Mouse (Mus musculus) ES-E14 (cell line): Measurements from ENCODE around the gene Mettl26. TPM values are rescaled to one million over a fixed set of nuclear protein-coding genes. Genes with fewer than 3 reads are reported as not detected.

Source experiments
- DNase-seq: peaks from one replicate; pipeline ENCODE4 v3.0.0-alpha.2; 2013; ENCODE audit warnings: low read depth, low spot score
- H3K27ac ChIP-seq: 2 replicates; pipeline ENCODE4 v1.5.1; 2012; ENCODE audit warnings: low read depth, mild to moderate bottlenecking, low read length, moderate library complexity, mixed read lengths; ENCODE audit not compliant: poor library complexity, insufficient read depth, severe bottlenecking
- H3K36me3 ChIP-seq: 2 replicates; pipeline ENCODE4 v1.6.1; 2012; ENCODE audit warnings: mild to moderate bottlenecking, low read length, moderate library complexity, mixed read lengths; ENCODE audit not compliant: control insufficient read depth, poor library complexity, insufficient read depth, severe bottlenecking
- H3K4me1 ChIP-seq, 2 experiments: fragments of 150-350 bp in 1 of 2; sonication (generic) in 1 of 2; 2 replicates each; pipeline ENCODE4 v1.6.1; 2012; ENCODE audit warnings: low read length in 2 of 2, mild to moderate bottlenecking in 1 of 2, mixed read lengths in 1 of 2; ENCODE audit not compliant: control insufficient read depth in 2 of 2, insufficient read depth in 2 of 2, poor library complexity in 1 of 2
- H3K4me3 ChIP-seq, 2 experiments: fragments of 150-350 bp in 1 of 2; sonication (generic) in 1 of 2; 2 replicates each; pipeline ENCODE4 v1.5.1; 2012; ENCODE audit warnings: low read length in 2 of 2, low read depth in 1 of 2, mild to moderate bottlenecking in 1 of 2, mixed read lengths in 1 of 2; ENCODE audit not compliant: insufficient read depth in 1 of 2, poor library complexity in 1 of 2, severe bottlenecking in 1 of 2
- H3K9ac ChIP-seq: 2 replicates; pipeline ENCODE4 v1.6.1; 2012; ENCODE audit warnings: low read depth, mild to moderate bottlenecking, low read length, mixed read lengths; ENCODE audit not compliant: poor library complexity, insufficient read depth, severe bottlenecking
- H3K9me3 ChIP-seq: fragments of 150-350 bp; sonication (generic); 2 replicates; pipeline ENCODE4 v1.6.1; 2012; ENCODE audit warnings: low read depth, mild to moderate bottlenecking, low read length; ENCODE audit not compliant: control insufficient read depth, insufficient read depth
- CHD2 ChIP-seq: IDR thresholded peaks from 2 replicates; pipeline ENCODE4 v1.6.1; 2014; ENCODE audit warnings: mild to moderate bottlenecking, low read depth, low read length, inconsistent platforms
- HCFC1 ChIP-seq: IDR thresholded peaks from 2 replicates; pipeline ENCODE4 v1.6.1; 2012; ENCODE audit warnings: low read length, inconsistent platforms, borderline replicate concordance; ENCODE audit not compliant: insufficient read depth
- MAFK ChIP-seq: IDR thresholded peaks from 2 replicates; pipeline ENCODE4 v1.6.1; 2014; ENCODE audit warnings: mild to moderate bottlenecking, low read depth, low read length, inconsistent platforms; ENCODE audit not compliant: insufficient read depth
- ZC3H11A ChIP-seq: IDR thresholded peaks from 2 replicates; pipeline ENCODE4 v1.6.1; 2012; ENCODE audit warnings: low read depth, mild to moderate bottlenecking, inconsistent platforms, low read length, borderline replicate concordance
- ZNF384 ChIP-seq: IDR thresholded peaks from 2 replicates; pipeline ENCODE4 v1.6.1; 2012; ENCODE audit warnings: low read depth, low read length, inconsistent platforms
- in situ Hi-C, 2 experiments: fragments of 600-800 bp; cut with MboI; formaldehyde crosslinking; loops; one replicate each; pipeline ENCODE4 v1.15.1; 2025; ENCODE audit warnings: low sequenced_read_pairs in 2 of 2, inconsistent platforms in 1 of 2; ENCODE audit not compliant: unreplicated experiment in 2 of 2
- total RNA-seq: library from RNA; depleted of rRNA; stranded (reverse); fragments of 300-350 nt; gene quantifications from 2 replicates; pipeline ENCODE4 v1.2.3, GENCODE M21; 2012

Mettl26 gene
- total RNA-seq, 1 experiment, result 26.6 TPM

DNA sequence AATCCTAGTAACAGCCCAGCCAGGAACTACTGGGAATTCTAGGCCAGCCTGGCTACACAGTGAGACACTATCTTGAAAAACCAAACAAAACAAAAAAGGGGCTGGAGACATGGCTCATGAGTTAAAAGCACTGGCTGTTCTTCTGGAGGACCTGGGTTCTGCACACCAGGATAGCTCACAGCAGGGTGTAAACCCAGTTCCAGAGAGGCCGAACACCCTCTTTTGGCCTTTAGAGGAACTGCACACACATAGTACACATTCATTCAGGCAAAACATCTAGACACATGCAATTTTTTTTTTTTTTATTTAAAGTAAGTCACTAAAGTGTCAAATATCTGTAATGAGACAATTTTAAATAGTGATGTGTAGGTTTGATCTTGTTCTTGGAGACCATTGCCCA lies 25.3 kb downstream of the Mettl26 start:
- no peak for TF ChIP-seq ZNF384
- TF ChIP-seq ZC3H11A, result no peak
- TF ChIP-seq MAFK, result no peak
- TF ChIP-seq CHD2, result no peak
- TF ChIP-seq HCFC1, result no peak
- Histone ChIP-seq H3K27ac (no peak overlapping the region), H3K9ac (no peak overlapping the region), H3K4me1 (no peaks in the 10 kb centered on the region; a peak in 1 of 4 replicates), H3K36me3 (peaks cover 2% of the 10 kb centered on the region; the same call in 1 of the 2 replicates), H3K9me3 (no peaks in the 10 kb centered on the region), H3K4me3 (no peak overlapping the region)
- in situ Hi-C loops, result no loop called here
- DNase-seq, result no peak

DNA sequence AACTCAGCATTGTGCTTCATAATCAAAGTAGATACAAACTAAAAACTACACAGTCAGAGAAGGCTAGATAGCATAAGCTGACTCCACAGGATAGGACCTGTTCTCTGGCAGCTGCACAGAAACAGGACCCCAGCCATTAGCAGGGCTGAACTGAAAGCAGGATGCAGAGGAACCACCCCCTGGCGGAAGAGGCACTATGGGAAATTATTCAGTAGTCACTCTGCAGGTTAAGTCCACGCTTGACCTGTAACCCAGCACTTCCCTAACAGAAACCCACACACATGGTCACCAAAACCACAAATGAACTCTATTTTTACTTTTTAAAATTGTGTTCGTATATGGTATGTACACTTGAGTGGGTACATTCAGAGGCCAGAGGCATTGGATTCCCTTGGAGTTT lies 28.2 kb downstream of the Mettl26 start:
- no peaks in the 10 kb centered on the region for H3K9me3 ChIP-seq
- peaks cover 2% of the 10 kb centered on the region; the same call in 1 of the 2 replicates for H3K36me3 ChIP-seq
- no peak overlapping the region for H3K9ac ChIP-seq
- no peak overlapping the region for H3K27ac ChIP-seq
- no peak for DNase-seq
- 0 out of 2 replicates have a peak, but pooled peaks have one; percentile 1 for TF ChIP-seq MAFK
- TF ChIP-seq ZC3H11A, result no peak
- in situ Hi-C loops, result no loop called here
- no peak overlapping the region for H3K4me3 ChIP-seq
- H3K4me1 ChIP-seq, result no peaks in the 10 kb centered on the region; a peak in 1 of 4 replicates

GRCm38 (mm10) chr17:25907640-25908039 lies 32.8 kb downstream of the Mettl26 start:
- no peaks in the 10 kb centered on the region for H3K9me3 ChIP-seq
- no peaks in the 10 kb centered on the region; the same call in 1 of the 2 replicates for H3K36me3 ChIP-seq
- in situ Hi-C loops, result no loop called here
- H3K4me1 ChIP-seq, result peaks cover 0 to 2% of the 10 kb centered on the region in 2 experiments; a peak in 1 of 4 replicates
- DNase-seq, result no peak
- TF ChIP-seq HCFC1, result no peak
- no peak for TF ChIP-seq ZC3H11A
- TF ChIP-seq MAFK, result no peak
- no peak for TF ChIP-seq CHD2
- TF ChIP-seq ZNF384, result no peak
- H3K27ac ChIP-seq, result no peak overlapping the region
- H3K9ac ChIP-seq, result no peak overlapping the region
- H3K4me3 ChIP-seq, result no peak overlapping the region

DNA sequence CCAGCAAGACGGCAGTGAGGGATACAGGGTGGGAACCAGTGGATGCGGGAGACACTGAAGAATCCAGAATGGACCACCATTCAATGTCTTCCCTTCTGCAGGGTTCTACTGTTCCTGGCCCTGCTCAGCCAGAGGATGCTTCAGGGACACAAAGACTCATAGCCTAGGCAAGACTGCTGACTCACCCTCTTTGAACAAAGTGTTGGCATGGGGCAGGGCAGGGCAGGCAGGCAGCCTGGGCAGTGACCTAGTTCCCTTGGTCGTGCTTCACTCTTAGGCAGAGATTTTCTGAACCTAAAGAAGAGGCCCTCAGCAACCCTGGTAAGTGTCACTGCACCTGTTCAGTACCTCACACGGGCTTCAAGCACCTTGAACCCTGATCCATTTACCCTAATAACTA lies 36.9 kb downstream of the Mettl26 start:
- Histone ChIP-seq H3K36me3 (peaks cover 1% of the 10 kb centered on the region; the same call in 1 of the 2 replicates), H3K4me3 (no peak overlapping the region), H3K27ac (no peak overlapping the region), H3K9ac (no peak overlapping the region), H3K4me1 (peaks cover 0 to 2% of the 10 kb centered on the region in 2 experiments; a peak in 1 of 4 replicates), H3K9me3 (no peaks in the 10 kb centered on the region)
- DNase-seq, result no peak
- in situ Hi-C loops, result no loop called here
- no peak for TF ChIP-seq HCFC1
- TF ChIP-seq ZC3H11A, result no peak
- TF ChIP-seq MAFK, result no peak
- TF ChIP-seq ZNF384, result no peak
- no peak for TF ChIP-seq CHD2
